Mouse (Mus musculus): ENCODE data around the gene Dst. TPM values are rescaled to one million over a fixed set of nuclear protein-coding genes. Genes with fewer than 3 reads are reported as not detected.
A peak's percentile ranks its signal among the peaks of the same experiment; 100 is the strongest.

Gene Dst
- polyA plus RNA-seq, 1 experiment from 2014 or later: 13.4 TPM

GRCm38 (mm10) chr1:34223866-34224265 lies 315.8 kb downstream of the Dst start:
- Histone ChIP-seq H3K36me3 (ENCODE audit: control insufficient read depth, insufficient read depth, low read length) (no peaks in the 10 kb centered on the region), H3K4me2 (ENCODE audit: low read depth, low read length) (no peak overlapping the region), H3K4me1 (replicated peaks; ENCODE audit: control insufficient read depth, insufficient read depth, low read length) (no peaks in the 10 kb centered on the region; the same call in 1 of the 2 replicates), H3K27ac (ENCODE audit: low read length) (no peak overlapping the region), H3K27me3 (ENCODE audit: control insufficient read depth, insufficient read depth, low read depth, low read length) (no peaks in the 10 kb centered on the region), H3K9me3 (ENCODE audit: control insufficient read depth, low read length) (no peaks in the 10 kb centered on the region), H3K9ac (ENCODE audit: low read length) (no peak overlapping the region), H3K4me3 (ENCODE audit: low read length) (no peak overlapping the region)
- ATAC-seq (ENCODE audit: low read depth): no peak
- 58% methylated on average over 11 of the region's 11 CpGs for WGBS

GRCm38 (mm10) chr1:34227676-34228075 lies 319.7 kb downstream of the Dst start:
- peak; percentile 51; the same call in 1 of the 2 replicates for ATAC-seq (ENCODE audit: low read depth)
- 55% methylated on average over 8 of the region's 8 CpGs for WGBS
- H3K36me3 ChIP-seq (ENCODE audit: control insufficient read depth, insufficient read depth, low read length): no peaks in the 10 kb centered on the region

GRCm38 (mm10) chr1:34231041-34231440 lies 323.0 kb downstream of the Dst start:
- ATAC-seq (ENCODE audit: low read depth): no peak

More at GRCm38 (mm10) chr1:34227676-34228075, 319.7 kb downstream of the Dst start:
- no peak overlapping the region for H3K27ac ChIP-seq (ENCODE audit: low read length)
- no peak overlapping the region for H3K4me3 ChIP-seq (ENCODE audit: low read length)
- no peaks in the 10 kb centered on the region for H3K9me3 ChIP-seq (ENCODE audit: control insufficient read depth, low read length)
- no peaks in the 10 kb centered on the region; the same call in 1 of the 2 replicates for H3K4me1 ChIP-seq (replicated peaks; ENCODE audit: control insufficient read depth, insufficient read depth, low read length)
- no peak overlapping the region for H3K4me2 ChIP-seq (ENCODE audit: low read depth, low read length)
- H3K9ac ChIP-seq (ENCODE audit: low read length): no peak overlapping the region
- no peaks in the 10 kb centered on the region for H3K27me3 ChIP-seq (ENCODE audit: control insufficient read depth, insufficient read depth, low read depth, low read length)

GRCm38 (mm10) chr1:34236254-34236723 lies 328.3 kb downstream of the Dst start:
- WGBS: 0% methylated on average over 28 of the region's 28 CpGs
- H3K27me3 ChIP-seq (ENCODE audit: control insufficient read depth, insufficient read depth, low read depth, low read length): no peaks in the 10 kb centered on the region
- H3K27ac ChIP-seq (ENCODE audit: low read length): peak overlapping the region; percentile 25; the same call in 1 of the 2 replicates
- peak overlapping the region; percentile 72 for H3K9ac ChIP-seq (ENCODE audit: low read length)
- peak overlapping the region; percentile 66 for H3K4me3 ChIP-seq (ENCODE audit: low read length)
- peaks cover 10% of the 10 kb centered on the region for H3K4me1 ChIP-seq (replicated peaks; ENCODE audit: control insufficient read depth, insufficient read depth, low read length)
- H3K4me2 ChIP-seq (ENCODE audit: low read depth, low read length): peak overlapping the region; percentile 92
- no peaks in the 10 kb centered on the region for H3K36me3 ChIP-seq (ENCODE audit: control insufficient read depth, insufficient read depth, low read length)
- ATAC-seq (ENCODE audit: low read depth): peak; percentile 90
- no peaks in the 10 kb centered on the region for H3K9me3 ChIP-seq (ENCODE audit: control insufficient read depth, low read length)

More at GRCm38 (mm10) chr1:34231041-34231440, 323.0 kb downstream of the Dst start:
- Histone ChIP-seq H3K9ac (ENCODE audit: low read length) (no peak overlapping the region), H3K27ac (ENCODE audit: low read length) (no peak overlapping the region), H3K36me3 (ENCODE audit: control insufficient read depth, insufficient read depth, low read length) (no peaks in the 10 kb centered on the region), H3K4me2 (ENCODE audit: low read depth, low read length) (no peak overlapping the region), H3K4me1 (replicated peaks; ENCODE audit: control insufficient read depth, insufficient read depth, low read length) (peaks cover 2% of the 10 kb centered on the region; the same call in 1 of the 2 replicates), H3K9me3 (ENCODE audit: control insufficient read depth, low read length) (no peaks in the 10 kb centered on the region), H3K4me3 (ENCODE audit: low read length) (no peak overlapping the region), H3K27me3 (ENCODE audit: control insufficient read depth, insufficient read depth, low read depth, low read length) (no peaks in the 10 kb centered on the region)
- WGBS: 73% methylated on average over 2 of the region's 2 CpGs

GRCm38 (mm10) chr1:34237211-34237610 lies 329.2 kb downstream of the Dst start:
- WGBS: 5% methylated on average over 14 of the region's 14 CpGs
- H3K9me3 ChIP-seq (ENCODE audit: control insufficient read depth, low read length): no peaks in the 10 kb centered on the region
- H3K36me3 ChIP-seq (ENCODE audit: control insufficient read depth, insufficient read depth, low read length): no peaks in the 10 kb centered on the region
- H3K9ac ChIP-seq (ENCODE audit: low read length): peak overlapping the region; percentile 17
- ATAC-seq (ENCODE audit: low read depth): peak; percentile 26; the same call in 1 of the 2 replicates
- H3K27ac ChIP-seq (ENCODE audit: low read length): 0 out of 2 replicates have a peak overlapping the region, but pooled peaks have one; percentile 7
- no peaks in the 10 kb centered on the region for H3K27me3 ChIP-seq (ENCODE audit: control insufficient read depth, insufficient read depth, low read depth, low read length)
- peak overlapping the region; percentile 92 for H3K4me2 ChIP-seq (ENCODE audit: low read depth, low read length)
- H3K4me1 ChIP-seq (replicated peaks; ENCODE audit: control insufficient read depth, insufficient read depth, low read length): peaks cover 10% of the 10 kb centered on the region
- H3K4me3 ChIP-seq (ENCODE audit: low read length): peak overlapping the region; percentile 66

GRCm38 (mm10) chr1:34237689-34238091 lies 329.7 kb downstream of the Dst start:
- 20% methylated on average over 12 of the region's 12 CpGs for WGBS
- H3K4me1 ChIP-seq (replicated peaks; ENCODE audit: control insufficient read depth, insufficient read depth, low read length): peaks cover 10% of the 10 kb centered on the region
- no peaks in the 10 kb centered on the region for H3K27me3 ChIP-seq (ENCODE audit: control insufficient read depth, insufficient read depth, low read depth, low read length)
- no peaks in the 10 kb centered on the region for H3K9me3 ChIP-seq (ENCODE audit: control insufficient read depth, low read length)
- H3K27ac ChIP-seq (ENCODE audit: low read length): no peak overlapping the region
- H3K36me3 ChIP-seq (ENCODE audit: control insufficient read depth, insufficient read depth, low read length): no peaks in the 10 kb centered on the region
- peak overlapping the region; percentile 92 for H3K4me2 ChIP-seq (ENCODE audit: low read depth, low read length)
- H3K4me3 ChIP-seq (ENCODE audit: low read length): peak overlapping the region; percentile 66
- no peak for ATAC-seq (ENCODE audit: low read depth)
- H3K9ac ChIP-seq (ENCODE audit: low read length): peak overlapping the region; percentile 17

GRCm38 (mm10) chr1:34238231-34238630 lies 330.2 kb downstream of the Dst start:
- Histone ChIP-seq H3K27ac (ENCODE audit: low read length) (no peak overlapping the region), H3K27me3 (ENCODE audit: control insufficient read depth, insufficient read depth, low read depth, low read length) (no peaks in the 10 kb centered on the region), H3K36me3 (ENCODE audit: control insufficient read depth, insufficient read depth, low read length) (no peaks in the 10 kb centered on the region), H3K9ac (ENCODE audit: low read length) (peak overlapping the region; percentile 17; the same call in 1 of the 2 replicates), H3K9me3 (ENCODE audit: control insufficient read depth, low read length) (no peaks in the 10 kb centered on the region), H3K4me2 (ENCODE audit: low read depth, low read length) (peak overlapping the region; percentile 92), H3K4me1 (replicated peaks; ENCODE audit: control insufficient read depth, insufficient read depth, low read length) (peaks cover 10% of the 10 kb centered on the region), H3K4me3 (ENCODE audit: low read length) (peak overlapping the region; percentile 66)
- no peak for ATAC-seq (ENCODE audit: low read depth)
- whole genome bisulfite sequencing: 85% methylated on average over 6 of the region's 6 CpGs

- WGBS: 76% methylated on average over 10 of the region's 10 CpGs
- H3K36me3 ChIP-seq (ENCODE audit: control insufficient read depth, insufficient read depth, low read length): no peaks in the 10 kb centered on the region
- H3K4me2 ChIP-seq (ENCODE audit: low read depth, low read length): no peak overlapping the region
- H3K9me3 ChIP-seq (ENCODE audit: control insufficient read depth, low read length): no peaks in the 10 kb centered on the region
- H3K4me3 ChIP-seq (ENCODE audit: low read length): no peak overlapping the region
- H3K9ac ChIP-seq (ENCODE audit: low read length): no peak overlapping the region
- no peaks in the 10 kb centered on the region for H3K4me1 ChIP-seq (replicated peaks; ENCODE audit: control insufficient read depth, insufficient read depth, low read length)
- H3K27me3 ChIP-seq (ENCODE audit: control insufficient read depth, insufficient read depth, low read depth, low read length): no peaks in the 10 kb centered on the region
- no peak overlapping the region for H3K27ac ChIP-seq (ENCODE audit: low read length)
- no peak for ATAC-seq (ENCODE audit: low read depth)
Measured at GRCm38 (mm10) chr1:34244678-34245077, 336.7 kb downstream of the Dst start.

- Histone ChIP-seq H3K9ac (ENCODE audit: low read length) (no peak overlapping the region), H3K4me3 (ENCODE audit: low read length) (no peak overlapping the region), H3K4me1 (replicated peaks; ENCODE audit: control insufficient read depth, insufficient read depth, low read length) (no peaks in the 10 kb centered on the region), H3K27ac (ENCODE audit: low read length) (no peak overlapping the region), H3K27me3 (ENCODE audit: control insufficient read depth, insufficient read depth, low read depth, low read length) (no peaks in the 10 kb centered on the region), H3K36me3 (ENCODE audit: control insufficient read depth, insufficient read depth, low read length) (no peaks in the 10 kb centered on the region), H3K4me2 (ENCODE audit: low read depth, low read length) (no peak overlapping the region), H3K9me3 (ENCODE audit: control insufficient read depth, low read length) (no peaks in the 10 kb centered on the region)
- no peak for ATAC-seq (ENCODE audit: low read depth)
- WGBS: 76% methylated on average over 15 of the region's 15 CpGs
Measured at GRCm38 (mm10) chr1:34245951-34246641, 338.1 kb downstream of the Dst start.
